Mouse (Mus musculus) hindbrain, embryonic 10.5 days (tissue): ENCODE measurements around the gene Gm49340. TPM values are rescaled to one million over a fixed set of nuclear protein-coding genes. Genes with fewer than 3 reads are reported as not detected.
"Not testable (repeated sequence)": the region's sequence is repeated elsewhere in the genome, so short reads cannot be mapped to it uniquely, and the experiment has no call there.

ENCODE experiments used
- DNase-seq: peaks from one replicate; pipeline ENCODE4 v3.0.0-alpha.2; 2017; ENCODE audit warnings: low spot score
- H3K27ac ChIP-seq: fragments of 300-500 bp; sonication (generic); 2 replicates; pipeline ENCODE4 v1.5.1; 2016; ENCODE audit warnings: mild to moderate bottlenecking, moderate library complexity
- H3K27me3 ChIP-seq: fragments of 300-500 bp; sonication (generic); 2 replicates; pipeline ENCODE4 v1.6.1; 2016; ENCODE audit warnings: mild to moderate bottlenecking; ENCODE audit not compliant: poor library complexity, insufficient read depth, severe bottlenecking
- H3K36me3 ChIP-seq: fragments of 300-500 bp; sonication (generic); 2 replicates; pipeline ENCODE4 v1.6.1; 2016; ENCODE audit warnings: mild to moderate bottlenecking, moderate library complexity
- H3K4me1 ChIP-seq: fragments of 300-500 bp; sonication (generic); replicated peaks from 2 replicates; pipeline ENCODE4 v1.6.1; 2016; ENCODE audit warnings: mild to moderate bottlenecking
- H3K4me3 ChIP-seq: fragments of 300-500 bp; sonication (generic); 2 replicates; pipeline ENCODE4 v1.5.1; 2016; ENCODE audit warnings: mild to moderate bottlenecking, moderate library complexity
- H3K9me3 ChIP-seq: fragments of 300-500 bp; sonication (generic); 2 replicates; pipeline ENCODE4 v1.6.1; 2016; ENCODE audit warnings: mild to moderate bottlenecking, moderate library complexity
- WGBS: fragments of 180-500 bp; shearing (Covaris S2); methylation state at CpG from one replicate; pipeline ENCODE4 v1.1.7; 2016; 5-methylcytosine and 5-hydroxymethylcytosine counted together
- polyA plus RNA-seq: library from polyadenylated mRNA; unstranded; fragments of >200 nt; fragmentation: Nextera tagmentation; extraction: Ambion mirVana; gene quantifications from 2 replicates; pipeline ENCODE4 v1.2.1, GENCODE M21; 2016

Gm49340 gene
- polyA plus RNA-seq: not detected in 2 replicates

DNA sequence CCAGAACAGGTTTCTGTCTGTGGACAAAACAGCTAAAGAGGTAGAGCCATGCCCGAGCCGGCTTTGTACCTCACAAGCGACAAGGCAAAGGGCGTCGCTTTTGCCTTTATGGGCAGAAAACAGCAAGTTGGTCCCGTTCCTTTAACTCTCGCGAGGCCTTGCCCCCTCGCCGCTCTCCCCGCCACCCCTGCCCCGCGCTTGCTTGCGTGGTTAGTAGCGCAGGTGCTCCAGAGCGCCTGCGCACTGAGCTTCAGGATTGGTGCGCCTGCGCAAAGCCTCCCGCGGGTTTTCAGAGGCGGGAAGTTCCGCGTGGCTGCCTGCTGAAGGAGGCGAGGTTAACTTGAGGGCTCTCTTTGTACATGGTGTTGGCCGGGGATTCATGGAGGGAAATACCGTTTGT lies at the start of gene Gm49340, which contains the start of the genes Aspa and Spata22:
Gene Gm49340 (plus strand): TSS at position 300 of the 400 bp plus-strand sequence.
Gene Aspa (minus strand): TSS at position 155 of the 400 bp plus-strand sequence.
Gene Spata22 (plus strand): TSS at position 300 of the 400 bp plus-strand sequence.
- H3K27ac ChIP-seq: no peak within 1 kb of the TSS
- no peaks in the 10 kb centered on the region for H3K27me3 ChIP-seq
- no peaks in the 10 kb centered on the region for H3K4me1 ChIP-seq
- 78% methylated on average over 27 of the region's 27 CpGs for WGBS
- H3K4me3 ChIP-seq: no peak within 1 kb of the TSS
- H3K9me3 ChIP-seq: 0 out of 2 replicates have a peak, but pooled peaks cover 5% of the 10 kb centered on the region
- no peak for DNase-seq
- no peaks in the 10 kb centered on the region for H3K36me3 ChIP-seq

DNA sequence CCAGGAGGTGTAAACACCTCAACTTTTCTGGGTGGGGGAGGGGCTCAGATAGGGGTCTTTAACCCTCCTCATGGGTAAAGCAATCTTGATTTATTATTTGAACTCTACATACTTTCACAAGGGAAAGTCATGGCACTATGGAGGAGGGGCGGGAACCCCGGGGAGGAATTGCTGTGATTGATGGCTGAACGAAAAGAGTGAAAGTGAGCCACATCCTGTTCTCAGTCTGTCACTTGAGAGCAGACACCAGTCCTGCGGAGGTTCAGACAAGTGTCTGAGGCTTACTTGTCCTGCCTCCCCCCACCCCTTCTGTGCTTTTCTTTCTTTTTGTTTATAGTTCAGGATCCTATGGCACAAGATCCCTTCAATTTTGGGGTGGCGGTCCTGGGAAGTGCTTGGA lies 48.8 kb upstream of the Gm49340 start:
- Histone ChIP-seq H3K4me1 (peaks cover 23% of the 10 kb centered on the region), H3K9me3 (no peaks in the 10 kb centered on the region), H3K36me3 (no peaks in the 10 kb centered on the region), H3K4me3 (no peak overlapping the region), H3K27ac (no peak overlapping the region), H3K27me3 (no peaks in the 10 kb centered on the region)
- WGBS: 63% methylated on average over 5 of the region's 5 CpGs
- no peak for DNase-seq

DNA sequence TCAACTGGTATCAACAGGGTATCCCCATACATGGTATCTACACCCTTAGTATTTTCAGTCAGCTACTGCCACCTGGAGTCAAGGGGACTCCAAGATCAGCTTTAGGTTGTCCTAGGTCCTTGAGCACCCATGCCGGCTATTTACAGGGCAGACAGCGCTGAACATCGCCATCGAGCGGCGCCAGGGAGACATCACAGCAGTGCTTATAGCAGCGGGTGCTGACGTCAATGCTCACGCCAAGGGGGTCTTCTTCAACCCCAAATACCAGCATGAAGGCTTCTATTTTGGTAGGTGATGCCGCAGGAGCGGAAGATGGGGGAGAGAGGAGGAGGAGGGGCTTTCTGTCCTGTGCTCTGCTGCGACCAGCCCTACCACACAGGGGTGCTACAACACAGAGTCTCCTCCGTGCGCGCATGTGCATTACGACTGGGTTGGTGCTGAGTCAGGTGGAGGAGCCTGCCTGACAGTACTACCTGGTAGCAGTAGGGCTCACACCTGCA lies 48.0 kb upstream of the Gm49340 start:
- Histone ChIP-seq H3K27ac (no peak overlapping the region), H3K4me1 (peaks cover 23% of the 10 kb centered on the region), H3K4me3 (peak overlapping the region; percentile 46), H3K36me3 (no peaks in the 10 kb centered on the region), H3K9me3 (no peaks in the 10 kb centered on the region), H3K27me3 (no peaks in the 10 kb centered on the region)
- peak; percentile 51 for DNase-seq
- 6% methylated on average over 16 of the region's 16 CpGs for WGBS

DNA sequence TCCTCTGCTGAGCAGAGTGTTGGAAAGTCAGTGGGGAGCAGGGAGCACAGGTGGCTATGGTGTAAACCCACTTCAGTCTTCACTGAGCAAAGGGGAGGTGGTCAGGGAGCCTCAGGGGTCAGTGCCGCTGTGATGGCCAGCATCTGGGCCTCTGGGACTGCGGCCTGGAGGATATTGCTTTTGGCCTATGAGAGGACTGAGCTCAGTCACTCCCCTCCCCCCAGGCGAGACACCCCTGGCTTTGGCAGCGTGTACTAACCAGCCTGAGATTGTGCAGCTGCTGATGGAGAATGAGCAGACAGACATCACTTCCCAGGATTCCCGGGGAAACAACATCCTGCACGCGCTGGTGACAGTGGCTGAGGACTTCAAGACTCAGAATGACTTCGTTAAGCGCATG lies 46.2 kb upstream of the Gm49340 start:
- WGBS: 78% methylated on average over 9 of the region's 9 CpGs
- Histone ChIP-seq H3K4me1 (peaks cover 23% of the 10 kb centered on the region), H3K9me3 (no peaks in the 10 kb centered on the region), H3K36me3 (no peaks in the 10 kb centered on the region), H3K27ac (peak overlapping the region; percentile 23; the same call in 1 of the 2 replicates), H3K4me3 (no peak overlapping the region), H3K27me3 (no peaks in the 10 kb centered on the region)
- DNase-seq: no peak

DNA sequence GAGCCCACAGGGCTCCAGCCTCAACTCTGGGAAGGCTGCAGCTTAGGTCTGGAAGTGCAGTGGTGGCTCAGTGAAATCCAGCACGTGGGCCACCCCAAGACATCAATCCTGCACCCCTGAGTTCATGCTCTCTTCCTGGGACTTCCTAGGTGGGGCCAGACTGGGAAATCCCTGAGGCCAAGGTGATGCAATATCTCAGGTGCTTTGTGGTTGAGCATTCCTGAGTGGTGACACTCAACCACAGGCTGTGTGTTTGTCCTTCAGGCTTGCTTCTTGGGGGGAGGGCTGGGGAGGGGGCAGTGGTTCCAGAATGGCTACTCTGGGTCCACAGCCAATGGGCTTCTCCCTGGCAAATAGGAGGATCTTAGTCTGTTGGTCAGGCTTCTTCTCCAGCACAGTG lies 45.6 kb upstream of the Gm49340 start:
- Histone ChIP-seq H3K9me3 (no peaks in the 10 kb centered on the region), H3K4me1 (peaks cover 23% of the 10 kb centered on the region), H3K27ac (peak overlapping the region; percentile 23; the same call in 1 of the 2 replicates), H3K4me3 (no peak overlapping the region), H3K36me3 (no peaks in the 10 kb centered on the region), H3K27me3 (no peaks in the 10 kb centered on the region)
- WGBS: 67% methylated on average over 1 of the region's 1 CpGs
- no peak for DNase-seq

GRCm38 (mm10) chr11:73284351-73284750 lies 45.2 kb upstream of the Gm49340 start:
- H3K27ac ChIP-seq: 0 out of 2 replicates have a peak overlapping the region, but pooled peaks have one; percentile 23

DNA sequence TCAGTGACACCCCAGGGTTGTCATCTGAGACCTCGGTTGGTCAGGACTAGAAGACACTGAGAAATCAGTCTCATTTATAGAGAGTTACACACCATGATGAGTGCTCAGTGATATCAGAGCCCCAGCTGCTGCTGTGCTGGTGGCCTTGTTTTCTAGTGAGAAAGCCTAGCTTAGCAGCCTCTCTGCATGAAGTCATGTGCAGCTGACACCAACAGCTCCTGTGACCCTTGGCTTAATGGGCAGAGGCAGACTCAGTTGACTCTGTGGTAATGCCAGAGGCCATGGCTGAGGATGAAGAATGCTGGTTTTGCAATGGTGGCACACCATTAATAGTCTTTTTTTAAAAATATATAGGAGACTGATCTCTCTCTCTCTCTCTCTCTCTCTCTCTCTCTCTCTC lies 39.9 kb upstream of the Gm49340 start:
- no peak overlapping the region for H3K4me3 ChIP-seq
- no peak for DNase-seq
- peaks cover 3% of the 10 kb centered on the region for H3K4me1 ChIP-seq
- no peaks in the 10 kb centered on the region for H3K9me3 ChIP-seq
- H3K36me3 ChIP-seq: no peaks in the 10 kb centered on the region
- no peaks in the 10 kb centered on the region for H3K27me3 ChIP-seq
- no peak overlapping the region for H3K27ac ChIP-seq
- WGBS: 84% methylated on average over 1 of the region's 1 CpGs

More at GRCm38 (mm10) chr11:73284351-73284750, 45.2 kb upstream of the Gm49340 start:
- Histone ChIP-seq H3K4me3 (no peak overlapping the region), H3K36me3 (no peaks in the 10 kb centered on the region), H3K9me3 (no peaks in the 10 kb centered on the region), H3K4me1 (peaks cover 23% of the 10 kb centered on the region), H3K27me3 (no peaks in the 10 kb centered on the region)
- no peak for DNase-seq

DNA sequence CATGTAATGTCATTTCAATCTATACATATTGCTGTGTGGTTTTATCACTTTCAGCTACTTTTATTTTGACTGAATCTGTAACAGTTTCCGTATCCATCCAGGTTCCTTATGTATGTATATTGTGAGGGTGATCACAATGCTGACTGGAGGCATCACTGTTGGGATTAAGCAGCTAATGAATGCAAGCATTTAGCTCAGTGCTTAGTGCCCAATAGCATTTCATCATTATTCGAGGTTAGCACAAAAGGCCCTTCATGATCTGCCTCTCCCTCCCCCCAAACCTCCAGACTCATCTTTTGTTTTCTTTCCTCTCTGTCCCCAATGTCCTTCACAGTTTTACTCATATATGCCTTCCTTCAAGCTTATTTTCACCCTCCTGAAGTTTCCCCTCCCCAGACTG lies 26.4 kb upstream of the Gm49340 start:
- no peak for DNase-seq
- Histone ChIP-seq H3K36me3 (no peaks in the 10 kb centered on the region), H3K4me1 (no peaks in the 10 kb centered on the region), H3K27ac (no peak overlapping the region), H3K27me3 (no peaks in the 10 kb centered on the region), H3K9me3 (no peaks in the 10 kb centered on the region), H3K4me3 (no peak overlapping the region)
- 42% methylated on average over 2 of the region's 2 CpGs for WGBS

GRCm38 (mm10) chr11:73315961-73316360 lies 13.6 kb upstream of the Gm49340 start:
- no peaks in the 10 kb centered on the region for H3K27me3 ChIP-seq
- no peaks in the 10 kb centered on the region for H3K4me1 ChIP-seq
- H3K27ac ChIP-seq: no peak overlapping the region
- no peak for DNase-seq
- no peak overlapping the region for H3K4me3 ChIP-seq
- no peaks in the 10 kb centered on the region for H3K9me3 ChIP-seq
- H3K36me3 ChIP-seq: no peaks in the 10 kb centered on the region
- 48% methylated on average over 3 of the region's 3 CpGs for WGBS

- not testable (repeated sequence) for H3K27ac ChIP-seq, H3K36me3 ChIP-seq, H3K4me1 ChIP-seq, H3K9me3 ChIP-seq, DNase-seq, H3K4me3 ChIP-seq, H3K27me3 ChIP-seq
- whole genome bisulfite sequencing: 81% methylated on average over 2 of the region's 2 CpGs
These were observed 11.0 kb upstream of the Gm49340 start for GRCm38 (mm10) chr11:73318581-73318980.

- H3K4me1 ChIP-seq, H3K36me3 ChIP-seq, DNase-seq, H3K4me3 ChIP-seq, H3K27me3 ChIP-seq, H3K9me3 ChIP-seq, H3K27ac ChIP-seq: not testable (repeated sequence)
- 92% methylated on average over 13 of the region's 13 CpGs for WGBS
These were observed 8.5 kb upstream of the Gm49340 start for GRCm38 (mm10) chr11:73321064-73321463.

DNA sequence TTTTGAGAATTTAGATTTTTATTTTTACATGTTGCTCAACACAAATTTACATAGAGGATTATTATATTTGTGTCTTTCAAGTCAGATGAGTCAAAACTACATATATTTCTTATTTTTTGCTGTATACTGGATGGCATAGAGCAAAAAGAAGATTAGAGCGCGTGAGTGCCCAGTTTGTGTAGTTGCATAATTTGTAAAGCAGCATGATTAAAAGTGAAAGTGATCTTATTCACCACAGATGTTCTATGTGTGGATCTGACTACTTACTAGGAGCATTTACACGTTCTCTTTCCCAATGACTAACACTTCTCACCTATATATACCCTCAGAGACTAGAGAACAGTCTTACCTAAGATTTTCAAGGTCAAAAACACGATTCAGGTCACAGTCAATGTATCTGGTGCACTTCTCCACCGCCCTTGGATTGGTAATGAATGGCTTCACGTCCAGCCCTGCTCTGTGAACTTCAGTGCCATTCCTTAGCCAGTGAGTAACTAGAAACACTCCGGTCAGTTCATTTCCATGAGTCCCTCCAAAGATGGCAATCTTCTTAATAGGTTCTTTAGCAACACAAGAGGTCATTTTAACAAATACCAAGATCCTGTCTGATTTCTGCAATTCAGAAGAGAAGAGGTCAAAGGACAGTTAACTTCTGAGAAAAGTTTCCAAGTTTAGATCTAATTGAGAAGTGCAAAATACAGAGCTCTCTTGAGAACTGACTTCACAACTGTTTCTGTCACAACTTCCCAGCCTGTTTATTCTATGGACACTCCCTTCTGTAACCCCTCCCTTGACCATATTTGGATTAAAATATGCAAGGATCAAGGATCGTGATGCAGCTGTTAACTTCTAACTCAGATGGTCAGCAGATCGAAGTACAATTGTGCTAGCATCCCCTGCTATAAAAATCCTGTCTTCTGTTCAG lies 5.4 kb upstream of the Gm49340 start:
- no peaks in the 10 kb centered on the region for H3K4me1 ChIP-seq
- H3K4me3 ChIP-seq: no peak overlapping the region
- H3K9me3 ChIP-seq: no peaks in the 10 kb centered on the region
- 78% methylated on average over 9 of the region's 9 CpGs for WGBS
- H3K27ac ChIP-seq: no peak overlapping the region
- DNase-seq: no peak
- no peaks in the 10 kb centered on the region for H3K36me3 ChIP-seq
- H3K27me3 ChIP-seq: no peaks in the 10 kb centered on the region

DNA sequence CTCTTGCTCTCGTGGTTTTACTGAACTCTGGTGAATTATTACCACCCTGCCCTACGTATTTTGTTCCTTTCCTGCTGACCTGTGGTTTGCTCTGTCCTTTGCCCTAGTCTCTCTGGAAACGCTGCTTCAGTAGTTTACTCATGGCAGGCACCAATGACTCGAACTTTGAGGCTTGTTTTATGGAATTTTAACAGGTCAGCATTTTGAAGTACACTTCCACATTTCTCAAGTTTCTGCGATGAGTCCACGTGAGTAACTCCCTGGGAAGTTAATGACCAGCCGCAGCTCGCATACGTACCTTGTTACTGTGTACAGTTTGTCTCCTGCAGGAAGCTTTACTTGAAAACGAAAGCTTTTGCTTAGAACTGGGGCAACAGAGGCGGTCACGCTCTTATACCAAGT lies 3.1 kb upstream of the Gm49340 start:
- Histone ChIP-seq H3K4me1 (no peaks in the 10 kb centered on the region), H3K4me3 (no peak overlapping the region), H3K36me3 (no peaks in the 10 kb centered on the region), H3K27ac (no peak overlapping the region), H3K27me3 (no peaks in the 10 kb centered on the region), H3K9me3 (0 out of 2 replicates have a peak, but pooled peaks cover 5% of the 10 kb centered on the region)
- 65% methylated on average over 12 of the region's 12 CpGs for WGBS
- no peak for DNase-seq
